Mouse (Mus musculus): Measurements from ENCODE around the gene Zfp811.

Gene Zfp811

DNA sequence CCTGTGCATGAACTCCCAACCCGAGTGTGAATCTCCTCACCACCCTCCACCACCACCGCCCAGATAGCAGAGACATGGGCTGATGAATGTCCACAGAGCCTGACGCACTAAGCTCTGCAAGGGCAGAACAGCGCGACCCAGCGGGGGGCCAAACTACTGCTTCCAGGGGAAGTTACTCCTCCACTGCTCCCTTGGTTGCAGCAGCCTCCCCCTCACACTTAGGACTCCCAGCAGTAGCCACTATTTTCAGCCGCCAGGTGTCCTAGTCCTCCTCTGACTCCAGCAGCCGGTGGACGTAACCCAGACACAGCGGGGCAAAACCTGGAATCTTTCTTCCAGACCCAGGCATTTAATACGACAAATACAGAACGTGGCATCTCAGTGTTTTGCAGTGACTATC, 56.1 kb downstream of the Zfp811 start:
- DNase-seq (ENCODE audit: low spot score): peak; percentile 6

- DNase-seq (ENCODE audit: low spot score): no peak
Observed at GRCm38 (mm10) chr17:32752813-32753360, 56.8 kb downstream of the Zfp811 start.

GRCm38 (mm10) chr17:32750611-32751010, 59.1 kb downstream of the Zfp811 start:
- peak; percentile 8 for DNase-seq (ENCODE audit: low spot score)

Measured in testis, postnatal 14 days (tissue).